Mouse (Mus musculus): Measurements from ENCODE around the gene Gpr25.
A peak's percentile ranks its signal among the peaks of the same experiment; 100 is the strongest.

The Gpr25 gene

GRCm38 (mm10) chr1:136260635-136261238 is at the start of gene Gpr25:
Gpr25 (minus strand) TSS chr1:136260873.
- Histone ChIP-seq H3K36me3 (ENCODE audit: control insufficient read depth, insufficient read depth, low read length, poor library complexity, severe bottlenecking) (no peaks in the 10 kb centered on the region), H3K27me3 (ENCODE audit: control insufficient read depth, insufficient read depth, low read length, poor library complexity, severe bottlenecking) (no peaks in the 10 kb centered on the region; the same call in 1 of the 2 replicates)
- no peak for DNase-seq (ENCODE audit: low read depth, low spot score)

- DNase-seq (ENCODE audit: low read depth, low spot score) = no peak
- Histone ChIP-seq H3K36me3 (ENCODE audit: control insufficient read depth, insufficient read depth, low read length, poor library complexity, severe bottlenecking) (no peaks in the 10 kb centered on the region), H3K27me3 (ENCODE audit: control insufficient read depth, insufficient read depth, low read length, poor library complexity, severe bottlenecking) (no peaks in the 10 kb centered on the region)
Observed at GRCm38 (mm10) chr1:136309193-136309592, 48.5 kb upstream of the Gpr25 start.

GRCm38 (mm10) chr1:136306424-136306823 is 45.8 kb upstream of the Gpr25 start:
- Histone ChIP-seq H3K36me3 (ENCODE audit: control insufficient read depth, insufficient read depth, low read length, poor library complexity, severe bottlenecking) (no peaks in the 10 kb centered on the region), H3K27me3 (ENCODE audit: control insufficient read depth, insufficient read depth, low read length, poor library complexity, severe bottlenecking) (no peaks in the 10 kb centered on the region)
- DNase-seq (ENCODE audit: low read depth, low spot score) = peak; percentile 58

GRCm38 (mm10) chr1:136293961-136294360 is 33.3 kb upstream of the Gpr25 start:
- no peak for DNase-seq (ENCODE audit: low read depth, low spot score)
- H3K27me3 ChIP-seq (ENCODE audit: control insufficient read depth, insufficient read depth, low read length, poor library complexity, severe bottlenecking) = no peaks in the 10 kb centered on the region

GRCm38 (mm10) chr1:136289803-136290202 is 29.1 kb upstream of the Gpr25 start:
- Histone ChIP-seq H3K27me3 (ENCODE audit: control insufficient read depth, insufficient read depth, low read length, poor library complexity, severe bottlenecking) (no peaks in the 10 kb centered on the region), H3K36me3 (ENCODE audit: control insufficient read depth, insufficient read depth, low read length, poor library complexity, severe bottlenecking) (peaks cover 6% of the 10 kb centered on the region; the same call in 1 of the 2 replicates)
- DNase-seq (ENCODE audit: low read depth, low spot score) = peak; percentile 13

More at GRCm38 (mm10) chr1:136293961-136294360, 33.3 kb upstream of the Gpr25 start:
- H3K36me3 ChIP-seq (ENCODE audit: control insufficient read depth, insufficient read depth, low read length, poor library complexity, severe bottlenecking) = 0 out of 2 replicates have a peak, but pooled peaks cover 2% of the 10 kb centered on the region

GRCm38 (mm10) chr1:136277366-136277765 is 16.7 kb upstream of the Gpr25 start:
- peaks cover 28% of the 10 kb centered on the region for H3K36me3 ChIP-seq (ENCODE audit: control insufficient read depth, insufficient read depth, low read length, poor library complexity, severe bottlenecking)
- DNase-seq (ENCODE audit: low read depth, low spot score) = no peak
- no peaks in the 10 kb centered on the region for H3K27me3 ChIP-seq (ENCODE audit: control insufficient read depth, insufficient read depth, low read length, poor library complexity, severe bottlenecking)

- H3K27me3 ChIP-seq (ENCODE audit: control insufficient read depth, insufficient read depth, low read length, poor library complexity, severe bottlenecking) = no peaks in the 10 kb centered on the region
- peaks cover 3% of the 10 kb centered on the region for H3K36me3 ChIP-seq (ENCODE audit: control insufficient read depth, insufficient read depth, low read length, poor library complexity, severe bottlenecking)
- no peak for DNase-seq (ENCODE audit: low read depth, low spot score)
Observed at GRCm38 (mm10) chr1:136268224-136268623, 7.6 kb upstream of the Gpr25 start.

GRCm38 (mm10) chr1:136266127-136266526 is 5.5 kb upstream of the Gpr25 start:
- Histone ChIP-seq H3K27me3 (ENCODE audit: control insufficient read depth, insufficient read depth, low read length, poor library complexity, severe bottlenecking) (no peaks in the 10 kb centered on the region), H3K36me3 (ENCODE audit: control insufficient read depth, insufficient read depth, low read length, poor library complexity, severe bottlenecking) (peaks cover 1% of the 10 kb centered on the region; the same call in 1 of the 2 replicates)
- DNase-seq (ENCODE audit: low read depth, low spot score) = no peak

- DNase-seq (ENCODE audit: low read depth, low spot score) = no peak
- H3K27me3 ChIP-seq (ENCODE audit: control insufficient read depth, insufficient read depth, low read length, poor library complexity, severe bottlenecking) = no peaks in the 10 kb centered on the region; the same call in 1 of the 2 replicates
- peaks cover 1% of the 10 kb centered on the region; the same call in 1 of the 2 replicates for H3K36me3 ChIP-seq (ENCODE audit: control insufficient read depth, insufficient read depth, low read length, poor library complexity, severe bottlenecking)
Observed at GRCm38 (mm10) chr1:136263355-136263754, 2.7 kb upstream of the Gpr25 start.

GRCm38 (mm10) chr1:136259893-136260634 is 609 bp downstream of the Gpr25 start:
- H3K36me3 ChIP-seq (ENCODE audit: control insufficient read depth, insufficient read depth, low read length, poor library complexity, severe bottlenecking) = no peaks in the 10 kb centered on the region
- H3K27me3 ChIP-seq (ENCODE audit: control insufficient read depth, insufficient read depth, low read length, poor library complexity, severe bottlenecking) = no peaks in the 10 kb centered on the region; the same call in 1 of the 2 replicates
- DNase-seq (ENCODE audit: low read depth, low spot score) = peak; percentile 23

GRCm38 (mm10) chr1:136259543-136259892 is 1.2 kb downstream of the Gpr25 start:
- H3K27me3 ChIP-seq (ENCODE audit: control insufficient read depth, insufficient read depth, low read length, poor library complexity, severe bottlenecking) = no peaks in the 10 kb centered on the region; the same call in 1 of the 2 replicates
- no peaks in the 10 kb centered on the region for H3K36me3 ChIP-seq (ENCODE audit: control insufficient read depth, insufficient read depth, low read length, poor library complexity, severe bottlenecking)
- DNase-seq (ENCODE audit: low read depth, low spot score) = peak; percentile 11

GRCm38 (mm10) chr1:136258495-136258894 is 2.2 kb downstream of the Gpr25 start:
- Histone ChIP-seq H3K27me3 (ENCODE audit: control insufficient read depth, insufficient read depth, low read length, poor library complexity, severe bottlenecking) (no peaks in the 10 kb centered on the region; the same call in 1 of the 2 replicates), H3K36me3 (ENCODE audit: control insufficient read depth, insufficient read depth, low read length, poor library complexity, severe bottlenecking) (no peaks in the 10 kb centered on the region)
- DNase-seq (ENCODE audit: low read depth, low spot score) = no peak

GRCm38 (mm10) chr1:136255657-136256056 is 5.0 kb downstream of the Gpr25 start:
- Histone ChIP-seq H3K27me3 (ENCODE audit: control insufficient read depth, insufficient read depth, low read length, poor library complexity, severe bottlenecking) (no peaks in the 10 kb centered on the region; the same call in 1 of the 2 replicates), H3K36me3 (ENCODE audit: control insufficient read depth, insufficient read depth, low read length, poor library complexity, severe bottlenecking) (no peaks in the 10 kb centered on the region)
- no peak for DNase-seq (ENCODE audit: low read depth, low spot score)

- no peaks in the 10 kb centered on the region for H3K36me3 ChIP-seq (ENCODE audit: control insufficient read depth, insufficient read depth, low read length, poor library complexity, severe bottlenecking)
- no peak for DNase-seq (ENCODE audit: low read depth, low spot score)
- no peaks in the 10 kb centered on the region; the same call in 1 of the 2 replicates for H3K27me3 ChIP-seq (ENCODE audit: control insufficient read depth, insufficient read depth, low read length, poor library complexity, severe bottlenecking)
Observed at GRCm38 (mm10) chr1:136255174-136255573, 5.5 kb downstream of the Gpr25 start.

GRCm38 (mm10) chr1:136254503-136255065 is 6.1 kb downstream of the Gpr25 start:
- Histone ChIP-seq H3K27me3 (ENCODE audit: control insufficient read depth, insufficient read depth, low read length, poor library complexity, severe bottlenecking) (no peaks in the 10 kb centered on the region), H3K36me3 (ENCODE audit: control insufficient read depth, insufficient read depth, low read length, poor library complexity, severe bottlenecking) (no peaks in the 10 kb centered on the region)
- DNase-seq (ENCODE audit: low read depth, low spot score) = no peak
